Mouse (Mus musculus): Measurements from ENCODE around the gene Lipt1.

Lipt1 gene

GRCm38 (mm10) chr1:37900288-37900687 lies 28.8 kb downstream of the Lipt1 start:
- no peak for DNase-seq

DNA sequence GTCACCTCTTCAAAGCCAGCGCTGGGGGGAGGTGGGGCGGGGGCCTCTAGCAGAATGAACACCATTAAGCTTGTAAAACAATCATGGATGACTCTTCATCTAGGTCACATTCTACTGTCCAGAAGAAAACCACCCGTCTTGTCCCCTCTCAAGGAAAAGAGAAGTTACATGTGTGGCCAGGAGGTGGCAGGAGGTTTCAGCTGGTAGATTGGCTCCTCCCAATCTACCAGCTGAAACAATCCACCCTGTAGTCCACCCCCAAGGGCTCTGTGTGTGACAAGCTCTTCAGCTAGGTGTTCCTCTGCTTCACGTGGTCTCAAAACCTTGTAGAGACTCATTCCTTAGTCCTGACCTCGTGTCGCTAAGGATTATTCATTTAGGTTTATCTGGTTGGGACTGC lies 31.6 kb downstream of the Lipt1 start:
- peak in 1 of 2 experiments; percentile 7 for DNase-seq

DNA sequence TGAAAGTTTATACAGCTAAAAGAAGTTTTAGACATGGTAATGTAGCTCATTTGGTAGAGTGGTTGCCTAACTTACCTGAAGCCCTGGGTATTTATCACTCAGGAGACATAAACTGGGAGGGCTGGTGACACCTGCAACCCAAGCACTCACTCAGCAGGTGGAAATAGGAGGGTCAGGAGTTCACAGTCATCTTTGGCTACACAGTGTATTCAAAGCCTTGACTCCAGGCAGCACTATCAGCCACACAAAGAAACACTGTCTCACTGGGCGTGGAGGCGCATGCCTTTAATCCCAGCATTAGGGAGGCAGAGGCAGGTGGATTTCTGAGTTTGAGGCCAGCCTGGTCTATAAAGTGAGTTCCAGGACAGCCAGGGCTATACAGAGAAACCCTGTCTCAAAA lies 41.2 kb downstream of the Lipt1 start:
- DNase-seq = no peak

DNA sequence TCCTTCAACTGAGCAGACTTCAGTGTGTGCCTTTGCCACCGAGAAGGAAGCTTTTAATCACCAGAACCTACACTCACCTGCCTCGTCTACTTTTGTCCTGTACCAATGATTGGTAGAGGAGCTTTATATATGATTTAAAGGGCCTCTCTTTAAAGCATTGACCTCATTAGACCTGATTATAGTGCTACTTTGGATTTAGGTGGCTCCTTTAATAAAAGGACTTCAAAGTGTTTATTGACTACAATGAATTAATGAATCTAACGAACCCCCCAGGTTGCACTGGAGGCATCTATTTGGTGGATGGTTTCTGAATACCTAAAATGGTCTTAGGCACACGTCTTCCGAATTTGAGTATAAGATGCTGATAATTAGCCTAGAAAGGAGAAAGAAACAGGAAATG lies 44.9 kb downstream of the Lipt1 start, which contains the start of gene Lyg2:
Lyg2 (minus strand) TSS at position 101 of the 400 bp plus-strand sequence.
- DNase-seq = no peak

DNA sequence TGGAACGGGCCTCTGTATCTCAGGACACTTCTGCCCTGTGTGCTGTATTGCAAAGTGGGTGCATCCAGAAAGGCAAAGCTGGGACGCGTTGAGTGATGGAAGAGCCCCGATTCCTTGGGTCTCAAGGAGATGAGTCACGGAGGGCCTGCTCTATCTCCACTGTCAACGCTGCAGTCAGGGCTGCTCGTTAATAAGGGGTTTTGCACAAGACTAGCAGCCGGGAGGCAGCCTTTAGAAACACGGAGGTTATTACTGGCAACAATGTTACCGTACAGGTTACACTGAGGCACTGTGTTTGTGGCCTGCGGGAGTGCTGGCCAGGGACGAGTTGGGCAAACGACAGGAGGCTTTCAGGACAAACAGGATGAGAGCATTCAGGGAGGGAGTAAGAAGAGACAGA lies 46.1 kb downstream of the Lipt1 start:
- no peak for DNase-seq

GRCm38 (mm10) chr1:37918096-37918495 lies 46.6 kb downstream of the Lipt1 start:
- no peak for DNase-seq

GRCm38 (mm10) chr1:37922536-37922935 lies 51.0 kb downstream of the Lipt1 start:
- DNase-seq = no peak

Measured in lung, adult 18-20 months (tissue).